Comparison of ENCODE assay signal across 8 mouse cellular contexts in genomic region chr2:172862850-172863468, GRCm38 (mm10).
DNase-seq lines count a peak whose midpoint lies in the region; ATAC-seq and TF ChIP-seq lines count a peak whose summit lies in the region.

No protein-coding gene starts in this region.

- DNase-seq in ZHBTc4 (ENCODE audit: low read depth, low spot score) = peak; percentile 92
- peak; percentile 59 for DNase-seq in embryonic facial prominence, embryonic 11.5 days (ENCODE audit: low spot score)
- DNase-seq in kidney, postnatal 0 days (ENCODE audit: low spot score) = peak; percentile 92
- peak; percentile 47 for DNase-seq in liver, embryonic 11.5 days (ENCODE audit: low spot score)

- H3K27ac ChIP-seq in embryonic facial prominence, embryonic 11.5 days (replicated peaks; ENCODE audit: low read depth, low read length) = 0 out of 2 replicates have a peak overlapping the region, but pooled peaks have one; percentile 13
- peak overlapping the region; percentile 91 to 93 for H3K27ac ChIP-seq in heart, embryonic 14.5 days (replicated peaks in 1 of 2; ENCODE audit: control insufficient read depth in 1 of 2, insufficient read depth in 1 of 2, low read depth in 2 of 2, low read length in 2 of 2)
- H3K27ac ChIP-seq in kidney, postnatal 0 days = peak overlapping the region; percentile 59; the same call in 1 of the 2 replicates
- H3K27ac ChIP-seq in liver, embryonic 11.5 days (ENCODE audit: low read depth, low read length) = no peak overlapping the region
- no peak overlapping the region for H3K27ac ChIP-seq in olfactory bulb, adult 2 months (ENCODE audit: insufficient read depth, low read depth, low read length)

- peak overlapping the region; percentile 32 for H3K4me2 ChIP-seq in embryonic facial prominence, embryonic 11.5 days (ENCODE audit: low read depth, low read length)
- H3K4me2 ChIP-seq in heart, embryonic 14.5 days (ENCODE audit: low read length) = peak overlapping the region; percentile 56
- peak overlapping the region; percentile 44 for H3K4me2 ChIP-seq in kidney, postnatal 0 days (ENCODE audit: low read length)
- peak overlapping the region; percentile 50 for H3K4me2 ChIP-seq in liver, embryonic 11.5 days

- peak; percentile 61; the same call in 1 of the 2 replicates for ATAC-seq in embryonic facial prominence, embryonic 11.5 days (replicated peaks; ENCODE audit: insufficient number of reproducible peaks, low FRiP score, low TSS enrichment, low read depth)
- peak; percentile 86 for ATAC-seq in heart, embryonic 14.5 days (ENCODE audit: insufficient number of reproducible peaks, insufficient read depth, low FRiP score, low read depth)
- ATAC-seq in kidney, postnatal 0 days (replicated peaks; ENCODE audit: low FRiP score, low read depth) = peak; percentile 73
- peak; percentile 57; the same call in 1 of the 2 replicates for ATAC-seq in liver, embryonic 11.5 days (replicated peaks; ENCODE audit: low FRiP score)
- ATAC-seq in erythroblast, adult 5-6 weeks (replicated peaks; ENCODE audit: low FRiP score, poor library complexity, severe bottlenecking) = no peak
- no peak; the same call in 1 of the 2 replicates for ATAC-seq in megakaryocyte-erythroid progenitor cell, adult 5-6 weeks (replicated peaks; ENCODE audit: low FRiP score, low TSS enrichment, poor library complexity, severe bottlenecking)

- TF ChIP-seq CTCF in kidney, postnatal 0 days (IDR thresholded peaks at IDR 0.05; ENCODE audit: low read depth) = peak; percentile 8; the same call in 1 of the 2 replicates
- no peak; the same call in 1 of the 2 replicates for TF ChIP-seq CTCF in olfactory bulb, adult 2 months (IDR thresholded peaks at IDR 0.05; ENCODE audit: insufficient read depth, low read depth, low read length)

- H3K4me1 ChIP-seq in embryonic facial prominence, embryonic 11.5 days (ENCODE audit: control insufficient read depth, insufficient read depth, low read length) = peaks cover 10% of the 10 kb centered on the region
- H3K4me1 ChIP-seq in heart, embryonic 14.5 days (ENCODE audit: control insufficient read depth in 2 of 2, insufficient read depth in 2 of 2, low read length in 2 of 2) = peaks cover 72 to 74% of the 10 kb centered on the region in 2 experiments
- peaks cover 15% of the 10 kb centered on the region; the same call in 1 of the 2 replicates for H3K4me1 ChIP-seq in kidney, postnatal 0 days (replicated peaks; ENCODE audit: insufficient read depth, low read length)
- H3K4me1 ChIP-seq in liver, embryonic 11.5 days (replicated peaks; ENCODE audit: control insufficient read depth, insufficient read depth, low read length) = no peaks in the 10 kb centered on the region
- peaks cover 22% of the 10 kb centered on the region for H3K4me1 ChIP-seq in olfactory bulb, adult 2 months (ENCODE audit: control insufficient read depth, insufficient read depth, low read length)

- H3K9ac ChIP-seq in embryonic facial prominence, embryonic 11.5 days (replicated peaks; ENCODE audit: low read length) = no peak overlapping the region; the same call in 1 of the 2 replicates
- peak overlapping the region; percentile 47 for H3K9ac ChIP-seq in heart, embryonic 14.5 days (ENCODE audit: low read length)
- H3K9ac ChIP-seq in kidney, postnatal 0 days (ENCODE audit: low read depth, low read length) = no peak overlapping the region
- H3K9ac ChIP-seq in liver, embryonic 11.5 days (ENCODE audit: low read depth, low read length) = no peak overlapping the region

- no peak overlapping the region for H3K4me3 ChIP-seq in embryonic facial prominence, embryonic 11.5 days (ENCODE audit: low read depth, low read length)
- H3K4me3 ChIP-seq in heart, embryonic 14.5 days (ENCODE audit: control insufficient read depth in 1 of 2, insufficient read depth in 1 of 2, low read depth in 1 of 2, low read length in 2 of 2) = peak overlapping the region; percentile 2 to 18
- no peak overlapping the region for H3K4me3 ChIP-seq in kidney, postnatal 0 days (replicated peaks; ENCODE audit: low read depth, low read length)
- no peak overlapping the region; the same call in 1 of the 2 replicates for H3K4me3 ChIP-seq in liver, embryonic 11.5 days (ENCODE audit: low read depth, low read length)
- H3K4me3 ChIP-seq in olfactory bulb, adult 2 months (ENCODE audit: insufficient read depth, low read depth, low read length) = peak overlapping the region; percentile 4; the same call in 1 of the 2 replicates

- no peaks in the 10 kb centered on the region for H3K27me3 ChIP-seq in embryonic facial prominence, embryonic 11.5 days (ENCODE audit: control insufficient read depth, insufficient read depth, low read length)
- no peaks in the 10 kb centered on the region for H3K27me3 ChIP-seq in heart, embryonic 14.5 days (ENCODE audit: control insufficient read depth, insufficient read depth, low read length)
- no peaks in the 10 kb centered on the region for H3K27me3 ChIP-seq in kidney, postnatal 0 days (ENCODE audit: insufficient read depth, low read length)
- peaks cover 10% of the 10 kb centered on the region for H3K27me3 ChIP-seq in liver, embryonic 11.5 days (replicated peaks; ENCODE audit: control insufficient read depth, insufficient read depth, low read length)

- no peak for TF ChIP-seq POLR2A in olfactory bulb, adult 2 months (IDR thresholded peaks at IDR 0.05; ENCODE audit: insufficient read depth, low read depth, low read length)

- 38% methylated on average over 29 of the region's 29 CpGs for WGBS in embryonic facial prominence, embryonic 11.5 days
- 4% methylated on average over 29 of the region's 29 CpGs for WGBS in heart, embryonic 14.5 days
- WGBS in kidney, postnatal 0 days = 19% methylated on average over 29 of the region's 29 CpGs
- WGBS in liver, embryonic 11.5 days = 13% methylated on average over 29 of the region's 29 CpGs
- 28% methylated on average over 29 of the region's 29 CpGs for WGBS in olfactory bulb, adult 2 months

- H3K36me3 ChIP-seq in embryonic facial prominence, embryonic 11.5 days (replicated peaks; ENCODE audit: control insufficient read depth, insufficient read depth, low read depth, low read length) = no peaks in the 10 kb centered on the region
- no peaks in the 10 kb centered on the region for H3K36me3 ChIP-seq in heart, embryonic 14.5 days (ENCODE audit: control insufficient read depth, insufficient read depth, low read length)
- H3K36me3 ChIP-seq in kidney, postnatal 0 days (ENCODE audit: insufficient read depth, low read length) = no peaks in the 10 kb centered on the region
- no peaks in the 10 kb centered on the region for H3K36me3 ChIP-seq in liver, embryonic 11.5 days (ENCODE audit: control insufficient read depth, insufficient read depth, low read length)

- no peaks in the 10 kb centered on the region; the same call in 1 of the 2 replicates for H3K9me3 ChIP-seq in embryonic facial prominence, embryonic 11.5 days (replicated peaks; ENCODE audit: control insufficient read depth, low read length)
- H3K9me3 ChIP-seq in heart, embryonic 14.5 days (ENCODE audit: control insufficient read depth, low read length) = peaks cover 3% of the 10 kb centered on the region; the same call in 1 of the 2 replicates
- no peaks in the 10 kb centered on the region for H3K9me3 ChIP-seq in kidney, postnatal 0 days (replicated peaks; ENCODE audit: low read length)
- H3K9me3 ChIP-seq in liver, embryonic 11.5 days (ENCODE audit: control insufficient read depth, low read length) = no peaks in the 10 kb centered on the region

Comparison
In these comparisons a context has a peak if more than half of its experiments do, and no peak if none do; other contexts are left out.
1. ATAC-seq: peak in embryonic facial prominence, embryonic 11.5 days (single experiment), heart, embryonic 14.5 days (single experiment), kidney, postnatal 0 days (single experiment) and liver, embryonic 11.5 days (single experiment); none in erythroblast, adult 5-6 weeks (single experiment) and megakaryocyte-erythroid progenitor cell, adult 5-6 weeks (single experiment).
2. H3K27ac ChIP-seq: peak in embryonic facial prominence, embryonic 11.5 days (single experiment), heart, embryonic 14.5 days (2 of 2) and kidney, postnatal 0 days (single experiment); none in liver, embryonic 11.5 days (single experiment) and olfactory bulb, adult 2 months (single experiment).
3. H3K4me3 ChIP-seq: peak in heart, embryonic 14.5 days (2 of 2) and olfactory bulb, adult 2 months (single experiment); none in embryonic facial prominence, embryonic 11.5 days (single experiment), kidney, postnatal 0 days (single experiment) and liver, embryonic 11.5 days (single experiment).
4. Peak in every context shown above with its lines, with median percentiles within 50 percentile points of each other: DNase-seq and H3K4me2 ChIP-seq.